Mouse (Mus musculus): ENCODE results near the gene Anxa9.

DNA sequence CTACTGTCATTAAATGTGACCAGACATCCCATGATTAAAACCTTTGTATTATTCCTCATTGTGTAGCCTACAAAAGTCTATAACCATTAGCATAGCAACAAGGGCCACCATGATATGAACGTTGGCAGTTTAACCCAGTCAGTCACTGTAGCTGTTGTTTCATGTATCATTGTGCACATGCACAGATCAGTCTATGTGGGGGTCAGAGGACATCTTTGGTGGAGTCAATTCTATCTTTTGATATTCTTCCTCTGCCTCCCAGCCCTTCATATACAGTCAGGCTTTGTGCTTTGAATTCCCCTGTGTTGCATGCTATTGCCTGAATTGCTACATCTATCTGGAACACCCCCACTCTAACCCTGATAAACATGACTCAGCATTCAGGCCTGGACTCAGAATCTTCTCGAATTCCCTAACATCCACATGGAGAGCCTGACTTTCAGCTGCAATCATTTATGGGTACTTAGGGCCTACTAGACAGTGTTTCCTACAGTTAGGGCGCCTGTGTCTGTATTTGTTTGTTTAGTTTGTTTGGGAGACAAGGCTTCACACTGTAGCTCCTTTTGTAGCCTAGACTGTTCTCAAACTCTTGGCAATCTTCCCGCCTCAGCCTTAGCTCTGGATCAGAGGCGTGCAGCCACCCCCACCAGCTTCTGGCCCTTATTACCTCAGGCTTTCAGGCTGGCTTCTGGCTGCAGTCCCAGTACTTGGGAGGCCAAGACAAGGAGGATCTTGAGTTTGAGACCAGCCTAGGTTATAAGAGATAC is 60.3 kb downstream of the Anxa9 start:
- TF ChIP-seq GATA1 (IDR thresholded peaks at IDR 0.05; ENCODE audit: borderline replicate concordance, low read length) (no peak), FLI1 (IDR thresholded peaks at IDR 0.05; ENCODE audit: low read length) (no peak)
